Mouse (Mus musculus) right cerebral cortex, postnatal 4 days (tissue): ENCODE measurements at regions not wholly inside any gene's neighbourhood (a gene's known extent, or its start where the extent isn't known, plus 50 kb on each side); places are given as distances from the start of the nearest gene placed in this dataset.
"Not testable (repeated sequence)": the region's sequence is repeated elsewhere in the genome, so short reads cannot be mapped to it uniquely, and the experiment has no call there.

Experiments used
- DNase-seq: peaks from one replicate; pipeline ENCODE4 v3.0.0-alpha.2; 2022

GRCm38 (mm10) chr14:108828668-108829067 lies 85.3 kb downstream of the Slitrk1 start:
- no peak for DNase-seq

GRCm38 (mm10) chr14:108821539-108821938 lies 92.4 kb downstream of the Slitrk1 start:
- DNase-seq, result no peak

- no peak for DNase-seq
These were observed 94.6 kb downstream of the Slitrk1 start for GRCm38 (mm10) chr14:108819370-108819769.

GRCm38 (mm10) chr14:108805394-108805982 lies 108.5 kb downstream of the Slitrk1 start:
- peak; percentile 78 for DNase-seq

GRCm38 (mm10) chr14:108798884-108799283 lies 115.1 kb downstream of the Slitrk1 start:
- no peak for DNase-seq

GRCm38 (mm10) chr14:108792445-108792844 lies 121.5 kb downstream of the Slitrk1 start:
- no peak for DNase-seq

GRCm38 (mm10) chr14:108791296-108791695 lies 122.7 kb downstream of the Slitrk1 start:
- no peak for DNase-seq

- DNase-seq, result no peak
These were observed 165.2 kb downstream of the Slitrk1 start for GRCm38 (mm10) chr14:108748730-108749129.

- no peak for DNase-seq
These were observed 202.1 kb downstream of the Slitrk1 start for GRCm38 (mm10) chr14:108711811-108712210.

- DNase-seq, result no peak
These were observed 204.8 kb downstream of the Slitrk1 start for GRCm38 (mm10) chr14:108709101-108709631.

- not testable (repeated sequence) for DNase-seq
These were observed 209.3 kb downstream of the Slitrk1 start for GRCm38 (mm10) chr14:108704662-108705061.

- DNase-seq, result peak; percentile 4
These were observed 249.1 kb downstream of the Slitrk1 start for GRCm38 (mm10) chr14:108664864-108665263.

GRCm38 (mm10) chr14:108638291-108638690 lies 275.7 kb downstream of the Slitrk1 start:
- DNase-seq, result no peak

- no peak for DNase-seq
These were observed 278.7 kb downstream of the Slitrk1 start for GRCm38 (mm10) chr14:108635266-108635665.

GRCm38 (mm10) chr14:108610028-108610427 lies 303.9 kb downstream of the Slitrk1 start:
- no peak for DNase-seq
